Mouse (Mus musculus) urinary bladder, postnatal 25 days (tissue): ENCODE measurements around the gene Chst5.

Source experiments
- DNase-seq: peaks from one replicate; pipeline ENCODE4 v3.0.0; 2022; ENCODE audit warnings: low spot score

Chst5 gene

GRCm38 (mm10) chr8:111929648-111930344, 19.5 kb upstream of the Chst5 start:
- no peak for DNase-seq

GRCm38 (mm10) chr8:111924976-111925375, 14.7 kb upstream of the Chst5 start:
- DNase-seq: no peak

- DNase-seq: peak; percentile 64
Measured at GRCm38 (mm10) chr8:111923383-111923804, 13.1 kb upstream of the Chst5 start.

- DNase-seq: no peak
Measured at GRCm38 (mm10) chr8:111920971-111921370, 10.7 kb upstream of the Chst5 start.

GRCm38 (mm10) chr8:111919663-111920062, 9.4 kb upstream of the Chst5 start:
- DNase-seq: no peak

- DNase-seq: no peak
Measured at GRCm38 (mm10) chr8:111912860-111913432, 2.7 kb upstream of the Chst5 start.

GRCm38 (mm10) chr8:111911572-111911971, 1.3 kb upstream of the Chst5 start:
- no peak for DNase-seq

- no peak for DNase-seq
Measured at GRCm38 (mm10) chr8:111905500-111906121, 4.6 kb downstream of the Chst5 start.

GRCm38 (mm10) chr8:111902080-111902479, 8.2 kb downstream of the Chst5 start:
- no peak for DNase-seq

- no peak for DNase-seq
Measured at GRCm38 (mm10) chr8:111898586-111898985, 11.7 kb downstream of the Chst5 start.

- DNase-seq: no peak
Measured at GRCm38 (mm10) chr8:111894955-111895354, 15.3 kb downstream of the Chst5 start.

- DNase-seq: no peak
Measured at GRCm38 (mm10) chr8:111892615-111893014, 17.6 kb downstream of the Chst5 start.

GRCm38 (mm10) chr8:111891983-111892382, 18.3 kb downstream of the Chst5 start:
- DNase-seq: no peak

GRCm38 (mm10) chr8:111890911-111891303, 19.3 kb downstream of the Chst5 start:
- DNase-seq: no peak

GRCm38 (mm10) chr8:111889931-111890910, 20.0 kb downstream of the Chst5 start:
- no peak for DNase-seq

GRCm38 (mm10) chr8:111888091-111888650, 22.1 kb downstream of the Chst5 start:
- DNase-seq: no peak

- DNase-seq: no peak
Measured at GRCm38 (mm10) chr8:111887479-111887878, 22.8 kb downstream of the Chst5 start.

- no peak for DNase-seq
Measured at GRCm38 (mm10) chr8:111883615-111884014, 26.6 kb downstream of the Chst5 start.

GRCm38 (mm10) chr8:111881591-111881990, 28.7 kb downstream of the Chst5 start:
- DNase-seq: peak; percentile 50

GRCm38 (mm10) chr8:111877711-111878110, 32.5 kb downstream of the Chst5 start:
- DNase-seq: no peak

- peak; percentile 97 for DNase-seq
Measured at GRCm38 (mm10) chr8:111876355-111876948, 33.8 kb downstream of the Chst5 start, which contains the start of gene Tmem170. Tmem170 (minus strand) TSS chr8:111876750.
